Mouse (Mus musculus): ENCODE measurements around the gene Dnmt3a.

Gene Dnmt3a

GRCm38 (mm10) chr12:3819899-3820298, 14.1 kb downstream of the Dnmt3a start:
- DNase-seq (ENCODE audit: low read depth, low spot score), result no peak

GRCm38 (mm10) chr12:3823408-3823807, 17.6 kb downstream of the Dnmt3a start:
- DNase-seq (ENCODE audit: low read depth, low spot score), result no peak

- DNase-seq (ENCODE audit: low read depth, low spot score), result peak; percentile 53
Measured at GRCm38 (mm10) chr12:3824906-3825713, 19.3 kb downstream of the Dnmt3a start.

GRCm38 (mm10) chr12:3825714-3826080, 19.9 kb downstream of the Dnmt3a start:
- peak; percentile 70 for DNase-seq (ENCODE audit: low read depth, low spot score)

GRCm38 (mm10) chr12:3827771-3828170, 22.0 kb downstream of the Dnmt3a start:
- DNase-seq (ENCODE audit: low read depth, low spot score), result no peak

- DNase-seq (ENCODE audit: low read depth, low spot score), result no peak
Measured at GRCm38 (mm10) chr12:3833059-3833760, 27.4 kb downstream of the Dnmt3a start.

GRCm38 (mm10) chr12:3833851-3834273, 28.1 kb downstream of the Dnmt3a start:
- DNase-seq (ENCODE audit: low read depth, low spot score), result no peak

GRCm38 (mm10) chr12:3834373-3835314, 28.8 kb downstream of the Dnmt3a start:
- no peak for DNase-seq (ENCODE audit: low read depth, low spot score)

GRCm38 (mm10) chr12:3835576-3835975, 29.8 kb downstream of the Dnmt3a start:
- no peak for DNase-seq (ENCODE audit: low read depth, low spot score)

- no peak for DNase-seq (ENCODE audit: low read depth, low spot score)
Measured at GRCm38 (mm10) chr12:3837081-3837832, 31.4 kb downstream of the Dnmt3a start.

- no peak for DNase-seq (ENCODE audit: low read depth, low spot score)
Measured at GRCm38 (mm10) chr12:3838009-3838408, 32.2 kb downstream of the Dnmt3a start.

GRCm38 (mm10) chr12:3839662-3840061, 33.9 kb downstream of the Dnmt3a start:
- DNase-seq (ENCODE audit: low read depth, low spot score), result no peak

- no peak for DNase-seq (ENCODE audit: low read depth, low spot score)
Measured at GRCm38 (mm10) chr12:3841121-3841520, 35.3 kb downstream of the Dnmt3a start.

GRCm38 (mm10) chr12:3842843-3843242, 37.0 kb downstream of the Dnmt3a start:
- DNase-seq (ENCODE audit: low read depth, low spot score), result peak; percentile 30

GRCm38 (mm10) chr12:3843371-3843861, 37.6 kb downstream of the Dnmt3a start:
- DNase-seq (ENCODE audit: low read depth, low spot score), result no peak

GRCm38 (mm10) chr12:3843918-3844317, 38.1 kb downstream of the Dnmt3a start:
- no peak for DNase-seq (ENCODE audit: low read depth, low spot score)

- no peak for DNase-seq (ENCODE audit: low read depth, low spot score)
Measured at GRCm38 (mm10) chr12:3844335-3844734, 38.5 kb downstream of the Dnmt3a start.

- DNase-seq (ENCODE audit: low read depth, low spot score), result no peak
Measured at GRCm38 (mm10) chr12:3849481-3849880, 43.7 kb downstream of the Dnmt3a start.

GRCm38 (mm10) chr12:3850165-3850564, 44.4 kb downstream of the Dnmt3a start:
- no peak for DNase-seq (ENCODE audit: low read depth, low spot score)

GRCm38 (mm10) chr12:3850731-3851130, 44.9 kb downstream of the Dnmt3a start:
- no peak for DNase-seq (ENCODE audit: low read depth, low spot score)

- no peak for DNase-seq (ENCODE audit: low read depth, low spot score)
Measured at GRCm38 (mm10) chr12:3851179-3851578, 45.4 kb downstream of the Dnmt3a start.

Data from ES-CJ7 (cell line).